16 mouse cellular contexts compared by ENCODE assay signal in the genomic region with DNA sequence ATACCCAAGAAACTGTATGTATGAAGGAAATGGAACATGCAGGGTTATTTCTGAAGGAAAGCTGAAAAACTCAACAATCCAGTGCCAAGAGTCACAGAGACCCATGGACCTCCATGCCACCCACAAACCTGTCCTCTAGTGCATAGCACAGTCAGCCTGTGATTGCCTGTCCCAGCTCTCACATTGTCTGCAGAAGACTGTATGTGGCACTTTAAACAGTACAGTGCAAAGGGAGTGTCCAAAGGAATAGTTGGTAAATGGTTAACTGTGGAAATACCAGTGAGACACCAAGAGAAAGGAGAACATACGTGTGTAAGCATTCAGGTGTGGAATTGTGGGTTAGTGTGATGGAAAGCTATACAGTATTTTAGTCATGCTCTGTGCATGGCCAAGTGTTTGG.
"Had no signal": no experiment of that assay in that cellular context is flagged by ENCODE, and none has a peak within 500 bp of the region (broad histone marks: within the 10 kb centered on the region; RNA-seq: fewer than 3 reads in every experiment).

No protein-coding gene starts in this region.

- H3K27me3 ChIP-seq: hindbrain, embryonic 13.5 days; limb, embryonic 15.5 days; neural tube, embryonic 15.5 days had no signal

- H3K4me1 ChIP-seq: hindbrain, embryonic 13.5 days; limb, embryonic 15.5 days; neural tube, embryonic 15.5 days had no signal

- H3K27ac ChIP-seq: hindbrain, embryonic 13.5 days; hindbrain, postnatal 0 days; limb, embryonic 15.5 days; neural tube, embryonic 15.5 days had no signal

- H3K36me3 ChIP-seq: hindbrain, embryonic 13.5 days; limb, embryonic 15.5 days; neural tube, embryonic 15.5 days had no signal

- H3K4me3 ChIP-seq: hindbrain, embryonic 13.5 days; limb, embryonic 15.5 days; myocyte; neural tube, embryonic 15.5 days had no signal

- ATAC-seq: hindbrain, postnatal 0 days; lung, postnatal 0 days had no signal

- H3K9me3 ChIP-seq: hindbrain, embryonic 13.5 days; limb, embryonic 15.5 days; neural tube, embryonic 15.5 days had no signal

- H3K9ac ChIP-seq: hindbrain, embryonic 13.5 days; limb, embryonic 15.5 days; neural tube, embryonic 15.5 days had no signal

- H3K4me2 ChIP-seq: hindbrain, embryonic 13.5 days; limb, embryonic 15.5 days; neural tube, embryonic 15.5 days had no signal

- DNase-seq: kidney, postnatal 25 days; layer of hippocampus, adult 9-11 months; layer of hippocampus, postnatal 36 days; lung, adult 2 months; lung, postnatal 36 days; midbrain, embryonic 14.5 days; right cerebral cortex, adult 18-20 months; right cerebral cortex, postnatal 25 days; thymus, adult 18-20 months; thymus, postnatal 25 days had no signal
